Mouse (Mus musculus): ENCODE results near the gene Slc25a34.

Slc25a34 gene

GRCm38 (mm10) chr4:141643118-141643855 is 19.7 kb upstream of the Slc25a34 start:
- no peak for DNase-seq (ENCODE audit: low spot score)

GRCm38 (mm10) chr4:141641961-141642811 is 18.6 kb upstream of the Slc25a34 start:
- no peak for DNase-seq (ENCODE audit: low spot score)

GRCm38 (mm10) chr4:141641353-141641771 is 17.7 kb upstream of the Slc25a34 start:
- no peak for DNase-seq (ENCODE audit: low spot score)

- no peak for DNase-seq (ENCODE audit: low spot score)
Measured at GRCm38 (mm10) chr4:141639474-141639873, 15.9 kb upstream of the Slc25a34 start.

- DNase-seq (ENCODE audit: low spot score), result no peak
Measured at GRCm38 (mm10) chr4:141636693-141637092, 13.1 kb upstream of the Slc25a34 start.

GRCm38 (mm10) chr4:141635991-141636390 is 12.4 kb upstream of the Slc25a34 start:
- DNase-seq (ENCODE audit: low spot score), result no peak

GRCm38 (mm10) chr4:141632111-141632873 is 8.7 kb upstream of the Slc25a34 start:
- no peak for DNase-seq (ENCODE audit: low spot score)

GRCm38 (mm10) chr4:141631250-141631649 is 7.6 kb upstream of the Slc25a34 start:
- no peak for DNase-seq (ENCODE audit: low spot score)

GRCm38 (mm10) chr4:141630021-141630420 is 6.4 kb upstream of the Slc25a34 start:
- no peak for DNase-seq (ENCODE audit: low spot score)

GRCm38 (mm10) chr4:141628661-141629060 is 5.0 kb upstream of the Slc25a34 start:
- DNase-seq (ENCODE audit: low spot score), result no peak

- DNase-seq (ENCODE audit: low spot score), result no peak
Measured at GRCm38 (mm10) chr4:141627502-141627901, 3.9 kb upstream of the Slc25a34 start.

- DNase-seq (ENCODE audit: low spot score), result no peak
Measured at GRCm38 (mm10) chr4:141625774-141626550, 2.3 kb upstream of the Slc25a34 start.

- no peak for DNase-seq (ENCODE audit: low spot score)
Measured at GRCm38 (mm10) chr4:141624983-141625773, 1.6 kb upstream of the Slc25a34 start.

GRCm38 (mm10) chr4:141624134-141624533 is 513 bp upstream of the Slc25a34 start:
- DNase-seq (ENCODE audit: low spot score), result no peak

- DNase-seq (ENCODE audit: low spot score), result no peak
Measured at GRCm38 (mm10) chr4:141623037-141623436, 584 bp downstream of the Slc25a34 start.

- no peak for DNase-seq (ENCODE audit: low spot score)
Measured at GRCm38 (mm10) chr4:141622580-141622979, 1.0 kb downstream of the Slc25a34 start.

- DNase-seq (ENCODE audit: low spot score), result no peak
Measured at GRCm38 (mm10) chr4:141622091-141622490, 1.5 kb downstream of the Slc25a34 start.

GRCm38 (mm10) chr4:141621297-141621696 is 2.3 kb downstream of the Slc25a34 start:
- no peak for DNase-seq (ENCODE audit: low spot score)

- no peak for DNase-seq (ENCODE audit: low spot score)
Measured at GRCm38 (mm10) chr4:141619299-141619883, 4.2 kb downstream of the Slc25a34 start.

- DNase-seq (ENCODE audit: low spot score), result no peak
Measured at GRCm38 (mm10) chr4:141618565-141619243, 4.9 kb downstream of the Slc25a34 start, which contains the start of gene Tmem82. Gene Tmem82, minus strand, starts transcription at chr4:141618633.
